Mouse (Mus musculus) kidney, adult 18-20 months (tissue): ENCODE measurements around the gene Olfml1.

Experiments
- DNase-seq: peaks from one replicate; pipeline ENCODE4 v3.0.0; 2021

The Olfml1 gene

DNA sequence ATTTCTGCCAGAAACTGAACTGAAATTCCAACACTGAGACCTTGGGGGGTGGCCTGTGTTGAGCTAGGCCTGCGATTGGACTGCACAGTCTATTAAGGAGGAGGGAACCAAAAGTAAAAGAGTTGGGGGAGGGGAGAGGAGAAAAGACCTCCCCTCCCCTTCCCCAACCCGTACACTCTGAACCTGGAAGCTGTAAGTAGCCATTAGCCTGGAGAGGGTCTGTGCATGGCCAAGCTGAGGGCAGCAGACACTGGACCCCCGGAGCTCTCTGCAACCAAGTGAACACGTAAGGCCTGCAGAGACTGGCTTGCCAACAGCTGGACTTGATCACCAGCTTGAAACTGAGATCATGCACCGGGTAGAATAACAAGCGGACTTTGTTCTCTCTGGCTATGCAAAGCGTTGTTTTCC lies at the start of gene Olfml1:
Gene Olfml1 (plus strand): TSS at position 186 of the 411 bp plus-strand sequence.
- peak; percentile 53 for DNase-seq

DNA sequence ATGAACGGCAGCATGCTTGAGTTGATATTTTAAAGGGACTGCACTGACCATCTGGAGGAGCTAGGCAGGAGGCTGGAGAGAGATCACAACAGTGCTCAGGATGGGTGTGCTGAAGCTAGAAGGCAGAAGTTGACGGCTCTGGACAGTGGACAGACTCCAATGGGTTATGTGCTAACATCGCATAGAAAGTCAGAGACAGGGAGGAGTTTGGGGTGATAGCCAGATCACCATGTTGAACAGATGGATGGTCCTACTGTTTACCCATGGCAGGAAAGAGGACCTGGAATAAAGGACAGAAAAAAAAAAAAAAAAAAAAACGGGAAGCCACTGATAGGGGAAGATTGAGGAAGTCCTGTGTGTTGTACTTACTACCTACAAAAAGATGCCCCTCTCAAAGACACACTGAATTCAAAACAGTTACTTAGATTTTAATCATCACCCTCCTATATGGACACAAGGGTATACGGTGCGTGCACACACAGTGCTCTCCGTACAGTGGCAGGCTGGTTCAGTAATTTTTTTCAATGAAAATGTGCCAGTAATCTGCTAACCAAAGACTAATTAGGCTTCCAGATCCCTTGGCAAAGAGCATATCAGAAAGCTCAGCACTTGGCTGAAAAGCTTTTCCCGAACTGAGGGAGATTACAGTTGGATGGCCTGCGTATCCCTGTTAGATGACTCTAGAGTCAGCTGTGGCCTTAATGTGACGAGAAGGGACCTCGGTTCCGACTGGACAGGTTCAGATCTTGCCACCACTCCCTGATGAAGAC lies 47.8 kb upstream of the Olfml1 start:
- DNase-seq, result no peak

DNA sequence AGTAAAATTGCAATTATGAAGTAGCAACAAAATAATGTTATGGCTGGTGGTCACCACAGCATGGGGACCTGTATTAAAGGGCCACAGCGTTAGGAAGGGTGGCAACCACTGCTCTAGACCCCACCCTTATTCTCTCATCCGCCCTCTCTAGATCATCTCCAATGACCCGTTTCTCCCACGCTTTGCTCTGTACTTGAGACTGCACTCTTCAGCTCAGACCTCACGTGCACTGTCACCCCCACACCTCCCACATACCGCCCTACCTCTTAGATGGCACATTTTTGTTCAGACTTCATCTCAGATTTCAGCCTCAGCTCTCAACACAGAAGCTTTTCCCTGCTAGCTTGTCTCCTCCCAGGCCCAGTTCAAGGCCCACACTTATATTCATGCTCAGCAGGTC lies 45.8 kb upstream of the Olfml1 start:
- DNase-seq, result no peak

DNA sequence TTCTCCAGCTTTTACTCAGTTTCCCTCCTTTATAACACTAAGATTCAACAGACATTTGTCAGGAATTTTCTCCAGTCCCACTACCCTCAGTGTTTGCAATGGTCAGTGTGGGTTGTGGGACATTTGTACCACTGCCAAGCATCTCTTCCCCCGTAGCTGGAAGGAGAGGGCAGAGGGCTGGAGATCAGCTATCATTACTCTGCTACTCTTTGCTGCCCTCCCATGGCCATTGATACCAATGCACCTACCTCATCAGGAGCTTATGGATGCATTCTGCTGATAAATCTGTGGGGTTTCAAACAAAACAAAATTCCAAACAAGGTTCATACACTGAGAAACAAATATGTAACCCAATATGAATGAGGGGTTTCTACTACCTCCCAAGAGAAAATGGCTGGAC lies 40.9 kb upstream of the Olfml1 start:
- peak; percentile 41 for DNase-seq

DNA sequence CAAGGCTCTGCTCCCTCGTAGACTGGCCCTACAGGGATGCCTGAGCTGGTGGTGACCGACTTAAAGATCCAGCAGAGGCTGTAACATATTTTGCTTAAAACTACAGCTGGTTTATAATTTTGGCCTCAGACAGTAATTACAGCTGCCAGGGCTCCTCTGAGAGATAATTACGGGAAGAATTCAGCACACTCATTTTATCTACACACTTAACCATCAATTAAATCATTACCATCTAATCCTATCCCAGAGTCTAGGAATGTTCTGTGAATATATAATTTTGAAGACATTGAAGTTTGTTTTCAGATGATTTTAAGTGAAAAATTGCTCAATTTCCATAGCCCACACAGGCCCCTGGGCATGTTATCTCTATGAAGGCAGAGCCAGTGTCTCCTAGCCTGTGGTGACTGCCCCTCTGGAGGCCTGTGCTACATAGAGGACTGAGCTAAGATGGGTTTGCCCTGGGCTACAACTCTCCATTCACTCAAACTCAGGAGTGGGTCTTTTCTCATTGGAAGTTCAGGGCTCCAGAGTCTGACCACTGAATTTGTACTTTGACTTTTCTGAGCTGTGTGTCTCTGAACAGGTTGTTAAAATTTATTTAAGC lies 39.0 kb upstream of the Olfml1 start:
- peak; percentile 2 for DNase-seq

DNA sequence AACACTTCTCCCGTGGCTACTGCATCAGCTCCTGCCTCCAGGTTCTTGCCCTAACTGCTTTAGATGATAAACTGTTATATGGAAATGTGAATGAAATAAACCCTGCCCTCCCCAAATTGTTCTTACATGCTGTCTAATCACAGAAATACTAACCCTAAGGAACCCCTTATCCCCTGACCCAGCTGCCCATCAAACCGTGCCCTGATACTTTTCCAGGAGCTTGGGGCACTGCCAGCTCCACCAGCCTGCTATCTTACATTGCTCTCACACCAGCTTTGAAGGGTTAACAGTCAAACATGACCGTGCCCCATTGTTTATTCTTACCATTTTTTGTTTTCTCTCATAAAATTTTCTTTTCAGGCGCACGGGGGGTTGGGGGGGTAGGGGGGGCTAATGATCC lies 37.9 kb upstream of the Olfml1 start:
- DNase-seq, result peak; percentile 3

DNA sequence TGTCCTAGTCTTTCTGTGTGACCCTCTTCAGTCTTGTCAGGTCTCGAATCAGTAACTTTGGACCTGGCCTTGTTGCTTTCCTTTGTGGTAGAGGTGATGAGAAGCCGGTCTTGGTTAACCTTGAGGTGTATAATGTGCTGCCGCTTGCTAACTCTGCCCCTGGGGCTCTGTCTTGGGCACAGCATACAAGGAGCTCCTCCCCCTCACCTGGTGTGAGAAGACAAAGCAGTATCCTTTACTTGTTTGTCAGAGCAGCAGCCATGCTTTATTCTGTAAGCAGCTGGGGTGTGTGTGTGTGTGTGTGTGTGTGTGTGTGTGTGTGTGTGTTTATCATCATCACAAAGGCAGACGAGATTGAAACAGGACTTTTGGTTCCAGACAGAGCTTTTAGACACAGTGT lies 31.9 kb upstream of the Olfml1 start:
- no peak for DNase-seq

DNA sequence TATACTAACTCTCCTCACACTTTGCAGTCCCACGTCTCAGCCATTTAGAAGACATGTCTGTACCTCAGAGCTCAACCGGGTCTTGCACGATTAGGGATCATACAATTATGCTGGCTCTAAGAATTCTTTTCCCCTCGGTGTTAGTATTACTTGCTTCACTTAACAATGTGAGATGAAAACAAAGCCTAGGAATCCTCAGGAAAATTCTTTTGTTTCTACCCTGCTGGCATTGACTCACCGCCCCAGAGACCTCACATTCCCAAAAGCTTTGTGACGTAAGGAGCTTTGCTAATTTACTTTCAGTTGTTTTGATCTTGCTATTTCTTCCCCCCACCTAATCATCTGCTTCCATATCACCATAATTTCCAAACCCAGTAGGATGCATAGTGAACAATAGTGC lies 30.7 kb upstream of the Olfml1 start:
- no peak for DNase-seq

DNA sequence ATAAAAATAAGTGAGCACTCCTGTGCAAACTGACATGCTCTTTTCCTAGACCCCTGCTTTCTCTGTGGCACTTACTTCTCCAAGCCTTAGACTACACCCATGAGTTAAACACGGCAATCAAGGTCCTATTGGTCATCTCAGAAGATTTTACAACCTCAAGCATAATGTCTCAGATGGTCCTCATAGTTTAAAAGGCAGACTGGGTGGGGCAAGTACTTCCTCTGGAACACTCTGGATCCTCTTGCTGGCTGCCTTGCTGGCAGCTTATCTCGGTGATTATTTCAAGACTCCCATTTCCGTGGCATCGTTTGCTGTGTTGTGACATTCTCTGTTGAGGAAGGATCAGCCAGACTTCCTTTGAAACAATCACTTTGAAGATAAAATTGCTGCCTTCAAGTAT lies 27.2 kb upstream of the Olfml1 start:
- no peak for DNase-seq

DNA sequence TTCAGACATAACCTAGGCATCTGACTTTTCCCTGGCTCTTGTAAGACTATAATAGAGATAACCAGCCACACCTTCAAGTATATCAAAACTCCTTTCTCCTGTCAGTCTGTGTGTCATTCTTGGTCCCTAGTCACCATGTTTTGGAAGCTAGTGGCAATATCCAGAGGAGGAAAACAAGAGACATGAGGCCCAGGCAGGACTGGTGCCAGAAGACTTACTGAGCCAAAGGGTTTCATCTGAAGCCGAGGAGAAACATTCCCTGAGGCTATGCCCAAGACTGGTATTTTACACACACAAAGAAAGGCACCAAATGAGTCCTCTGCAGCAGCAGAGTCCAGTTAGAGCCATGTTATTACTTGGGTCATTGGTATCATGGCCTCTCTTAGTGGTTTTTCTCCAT lies 22.2 kb upstream of the Olfml1 start:
- no peak for DNase-seq

DNA sequence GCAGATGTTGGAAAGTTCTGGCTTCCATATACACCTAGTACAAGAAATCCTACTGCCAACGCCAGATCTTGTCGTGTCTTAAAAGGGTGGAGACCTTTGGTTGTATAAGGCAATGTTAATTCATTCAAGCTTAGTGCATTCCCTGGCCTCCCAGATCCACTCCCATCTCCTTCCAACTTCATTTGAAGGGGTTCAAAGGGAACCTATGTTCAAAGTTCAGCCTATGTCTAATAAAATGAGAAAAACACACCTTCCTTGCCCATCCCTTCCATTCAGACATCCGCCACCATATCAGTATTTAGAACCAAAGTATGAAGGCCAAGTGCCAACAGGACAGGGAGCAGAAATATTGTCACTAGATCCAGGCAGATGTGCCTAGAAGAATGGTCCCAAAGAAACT lies 19.4 kb upstream of the Olfml1 start:
- DNase-seq, result no peak

DNA sequence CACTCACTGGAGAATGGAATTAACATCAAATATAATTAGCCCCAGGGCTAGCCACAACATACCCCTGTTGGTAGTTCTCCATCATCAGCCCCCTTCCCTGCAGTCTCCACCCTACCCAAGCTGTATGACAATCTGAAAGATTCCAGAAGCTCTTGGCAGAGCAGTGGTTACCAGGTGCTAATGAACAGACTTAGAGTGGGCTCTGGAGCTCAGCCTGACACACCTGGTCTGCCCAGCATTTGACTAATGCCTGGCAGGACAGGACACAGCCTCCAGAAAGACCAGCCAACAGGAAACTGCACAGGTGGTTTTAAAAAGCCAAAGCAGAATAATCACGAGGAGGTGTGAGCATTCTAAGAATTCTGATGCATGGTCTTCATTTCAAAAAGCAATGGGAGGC lies 13.8 kb upstream of the Olfml1 start:
- DNase-seq, result no peak

DNA sequence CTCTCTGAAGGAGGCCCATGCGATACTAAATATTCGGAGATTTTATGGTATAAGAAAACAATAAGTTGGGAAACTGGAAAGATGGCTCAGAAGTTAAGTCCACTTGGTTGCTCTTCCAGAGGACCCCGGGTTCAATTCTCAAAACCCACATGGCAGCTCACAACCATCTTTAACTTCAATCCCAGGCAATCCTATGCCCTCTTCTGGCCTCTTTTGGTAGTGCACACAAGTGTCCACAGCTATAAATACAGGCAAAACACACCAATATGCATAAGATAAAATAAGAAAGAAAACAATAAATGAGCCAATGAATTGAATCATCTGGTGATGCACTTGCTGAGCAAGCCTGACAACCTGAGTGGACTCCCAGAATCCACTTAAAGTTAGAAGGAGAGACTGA lies 11.3 kb upstream of the Olfml1 start:
- DNase-seq, result no peak

DNA sequence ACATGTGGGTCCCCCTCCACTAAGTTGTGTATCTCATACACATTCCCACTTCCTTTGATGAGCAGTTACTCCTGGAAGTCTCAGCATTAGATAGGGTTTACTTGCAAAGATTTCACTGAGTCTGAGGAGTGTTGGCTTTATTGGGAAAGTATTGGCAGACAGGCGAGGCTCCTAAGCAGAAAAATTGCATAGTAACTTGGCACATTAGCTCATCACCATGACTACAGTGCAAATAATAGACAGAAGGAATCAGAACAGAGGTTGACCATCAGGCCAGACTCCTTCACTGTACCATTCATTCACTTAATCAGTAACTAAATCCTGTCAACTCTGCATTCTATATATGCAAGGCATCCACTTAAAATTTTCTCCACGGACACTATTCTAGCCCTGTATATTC lies 6.6 kb upstream of the Olfml1 start:
- DNase-seq, result no peak

DNA sequence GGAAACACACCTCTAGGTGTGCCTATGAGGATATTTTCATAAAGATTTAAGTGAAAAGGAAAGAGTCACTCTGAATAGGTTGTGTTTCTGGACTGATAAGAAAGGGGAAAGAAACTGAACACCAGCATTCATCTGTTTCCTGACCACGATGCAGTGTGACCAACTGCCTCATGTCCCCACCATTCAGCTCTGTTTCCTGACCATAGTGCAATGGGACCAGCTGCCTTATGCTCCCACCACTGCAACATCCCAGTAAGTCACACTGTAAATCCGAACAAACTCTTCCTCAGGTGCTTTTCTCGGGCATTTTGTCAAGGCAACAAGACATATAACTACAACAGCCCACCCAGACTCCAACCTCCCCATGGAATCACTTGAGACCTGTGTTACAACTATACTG lies 5.7 kb upstream of the Olfml1 start:
- DNase-seq, result no peak

DNA sequence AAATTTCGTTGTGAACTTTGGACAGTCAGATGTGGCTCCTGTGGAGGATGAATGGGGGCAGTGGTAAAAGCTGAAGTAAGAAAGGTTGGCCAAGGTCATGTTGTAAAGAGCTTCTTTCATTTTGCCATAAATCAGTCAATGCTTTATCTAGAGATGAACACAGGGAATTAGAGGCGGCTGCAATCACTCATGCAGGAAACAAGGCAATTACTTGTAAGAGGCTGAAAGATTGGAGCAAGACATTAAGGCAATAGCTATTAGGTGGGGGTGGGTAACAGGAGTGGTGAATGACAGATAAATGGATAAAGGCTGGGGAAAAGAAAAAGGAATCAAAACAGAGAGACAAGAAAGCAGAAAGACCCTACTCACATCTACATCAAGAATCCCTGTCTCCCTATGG lies 3.5 kb upstream of the Olfml1 start:
- DNase-seq, result no peak

DNA sequence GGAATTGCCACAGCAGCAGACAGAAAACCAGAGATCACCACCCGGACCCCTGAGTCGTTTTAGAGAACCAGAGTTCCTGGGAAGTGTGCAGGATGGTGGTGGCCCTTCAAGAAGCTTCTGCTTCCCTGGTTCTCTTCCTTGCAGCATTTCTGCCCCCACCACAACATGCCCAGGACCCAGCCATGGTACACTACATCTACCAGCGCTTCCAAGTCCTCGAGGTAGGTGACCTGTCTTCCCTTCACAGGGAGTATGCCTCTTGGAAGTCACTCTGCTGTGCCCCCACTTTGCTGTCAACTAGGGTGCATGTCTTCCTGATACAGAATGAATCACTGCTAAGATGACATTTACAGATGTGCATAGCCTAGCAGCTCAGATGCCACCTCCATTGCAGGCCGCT lies 428 bp downstream of the Olfml1 start:
- no peak for DNase-seq

DNA sequence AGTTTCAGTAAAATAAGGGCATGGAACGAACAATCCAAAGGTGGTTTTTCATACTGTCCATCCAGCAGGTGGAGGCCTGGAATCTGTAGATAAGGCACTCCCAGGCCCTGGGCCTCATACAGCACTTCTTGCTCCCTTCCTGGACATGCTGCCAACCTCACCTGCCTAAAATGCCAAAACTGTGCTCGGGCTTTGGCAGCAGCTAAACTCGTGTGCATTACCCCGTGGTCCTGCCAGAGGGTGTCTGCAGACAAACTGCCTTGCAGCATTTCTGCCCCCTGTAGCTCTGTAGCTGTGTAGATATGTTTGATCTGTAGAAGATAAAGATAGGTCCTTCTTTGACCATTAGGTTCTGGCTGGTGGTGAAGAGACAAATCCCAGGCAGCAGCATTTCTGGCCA lies 1.7 kb downstream of the Olfml1 start:
- no peak for DNase-seq

DNA sequence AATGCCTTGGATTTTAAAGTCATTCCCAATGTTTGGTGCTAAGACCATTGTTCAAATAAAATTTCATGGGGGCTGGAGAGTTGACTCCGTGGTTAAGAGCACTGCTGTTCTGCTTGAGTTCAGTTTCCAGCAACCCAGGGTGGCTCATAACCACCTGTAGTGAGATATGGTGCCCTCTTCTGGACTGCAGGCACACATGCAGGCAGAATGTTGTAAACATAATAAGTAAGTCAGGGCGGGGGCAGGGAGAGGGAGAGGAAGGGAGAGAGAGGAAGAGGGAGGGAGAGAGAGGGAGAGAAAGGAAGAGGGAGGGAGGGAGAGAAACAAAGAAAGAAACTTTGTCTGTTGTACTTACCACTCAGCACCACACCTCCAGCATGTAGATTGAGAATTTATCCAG lies 6.6 kb downstream of the Olfml1 start:
- DNase-seq, result no peak

DNA sequence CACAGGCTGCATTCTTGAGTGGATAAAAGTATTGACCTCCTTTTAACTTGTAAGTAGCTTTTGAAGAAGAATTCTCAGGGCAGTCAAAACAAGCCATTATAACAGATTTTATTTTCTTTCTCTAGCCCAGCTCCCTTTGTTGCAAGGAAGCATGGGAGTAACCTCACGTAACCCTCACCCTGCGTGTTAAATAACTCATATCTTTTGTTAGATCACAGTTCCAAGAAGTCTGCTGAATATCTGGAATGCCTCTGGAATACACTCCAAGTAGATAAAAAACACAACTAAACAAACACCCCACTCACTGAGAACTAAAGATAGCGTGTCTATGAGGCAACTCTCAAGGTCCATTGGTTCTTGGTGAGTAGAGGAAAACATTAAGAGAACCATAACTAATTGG lies 7.0 kb downstream of the Olfml1 start:
- no peak for DNase-seq

DNA sequence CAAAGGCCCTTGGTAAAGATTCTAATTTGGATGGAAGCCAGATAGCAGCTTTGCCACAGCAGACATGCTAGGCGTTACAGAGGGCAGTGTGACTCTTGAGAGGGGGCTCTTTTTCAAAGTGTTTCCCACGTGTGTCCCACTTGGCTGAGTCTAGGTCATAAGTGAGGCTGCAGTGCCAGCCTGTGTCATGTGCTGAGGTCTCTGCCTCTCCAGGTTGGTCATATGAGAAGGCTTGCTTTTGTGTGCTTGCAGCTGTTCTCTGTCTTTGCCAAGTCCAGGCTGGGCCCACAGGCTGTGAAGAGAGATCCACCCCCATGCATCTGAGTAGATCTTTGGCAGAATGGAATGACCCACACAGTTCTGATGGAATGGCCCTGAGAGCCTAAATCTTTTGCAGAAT lies 25.4 kb downstream of the Olfml1 start:
- no peak for DNase-seq

DNA sequence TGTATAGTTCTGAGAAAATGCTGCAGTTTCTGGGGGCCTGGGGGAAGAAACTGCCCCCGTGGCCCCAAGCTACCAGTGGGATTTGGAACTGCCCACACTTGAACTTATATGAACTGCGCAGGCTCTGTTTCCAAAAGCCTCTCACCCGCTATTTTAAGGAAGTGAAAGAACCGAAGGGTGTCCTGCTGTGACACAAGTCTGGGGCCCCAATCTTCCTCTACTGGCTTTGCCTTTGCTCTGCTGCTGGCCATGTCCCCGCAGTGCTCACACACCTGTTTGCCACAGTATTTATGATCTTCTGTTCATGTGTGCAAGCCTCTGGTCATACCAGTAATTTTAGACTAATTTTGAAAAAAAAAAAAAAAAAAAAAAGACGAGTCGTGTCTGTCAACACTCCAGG lies 26.7 kb downstream of the Olfml1 start:
- DNase-seq, result no peak

DNA sequence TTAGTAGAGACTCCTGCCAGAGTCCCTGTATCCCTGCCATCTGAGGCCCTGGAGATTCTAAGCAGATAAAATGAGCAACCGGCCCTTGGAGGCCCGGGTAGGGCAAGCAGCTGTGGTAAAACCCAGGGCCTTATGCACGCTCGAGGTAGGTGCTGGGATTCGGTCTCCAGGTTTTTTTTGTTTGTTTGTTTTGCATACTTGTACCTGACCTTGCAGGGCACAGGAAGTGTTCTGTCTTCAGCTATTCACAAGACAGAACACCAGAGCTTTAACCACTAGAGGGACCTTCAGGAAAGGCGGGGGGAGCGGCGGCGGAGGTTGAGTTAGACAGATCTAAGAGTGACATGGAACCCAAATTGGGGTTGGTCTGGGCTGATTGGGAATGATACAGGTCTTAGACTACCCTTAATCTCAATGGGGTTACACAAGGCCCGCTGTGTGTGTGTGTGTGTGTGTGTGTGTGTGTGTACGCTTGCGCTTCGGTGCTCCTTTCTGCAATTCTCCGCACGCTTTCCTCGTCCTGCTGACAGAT lies 27.1 kb downstream of the Olfml1 start:
- peak; percentile 74 for DNase-seq

DNA sequence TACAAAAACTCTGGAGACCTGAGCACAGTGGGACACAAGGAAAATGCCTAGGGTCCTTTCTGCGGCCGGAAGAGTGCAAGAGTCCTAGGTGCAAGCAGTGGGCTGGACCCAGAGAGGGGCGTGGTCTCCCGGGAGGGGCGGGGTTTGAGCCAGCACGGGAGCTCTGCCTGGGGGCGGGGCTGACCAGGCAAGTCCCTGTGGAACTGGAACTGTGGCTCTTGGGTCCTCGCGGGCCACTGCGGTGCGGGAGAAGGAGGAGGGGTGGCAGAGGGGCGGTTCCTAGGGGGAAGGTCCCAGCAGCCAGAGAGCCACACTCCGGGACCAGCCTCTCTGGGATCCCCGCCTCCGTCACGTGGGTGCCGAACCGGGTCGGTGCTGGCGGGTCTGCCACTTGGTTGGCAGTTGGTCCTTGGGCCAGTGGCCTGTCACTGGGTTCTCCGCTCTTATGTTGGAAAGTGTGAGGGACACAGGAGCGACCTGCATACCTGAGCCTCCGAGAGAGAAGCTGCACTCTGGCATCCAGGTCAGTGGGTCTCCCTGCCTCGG lies 27.7 kb downstream of the Olfml1 start, which contains the start of gene Ppfibp2:
Gene Ppfibp2 (plus strand): TSS at position 351 of the 546 bp plus-strand sequence.
- peak; percentile 97 for DNase-seq
